Mouse (Mus musculus) right cerebral cortex, postnatal 25 days (tissue): ENCODE measurements around the gene Ldlr.
A peak's percentile ranks its signal among the peaks of the same experiment; 100 is the strongest.
"Not testable (repeated sequence)": the region's sequence is repeated elsewhere in the genome, so short reads cannot be mapped to it uniquely, and the experiment has no call there.

Source experiments
- DNase-seq: peaks from one replicate; pipeline ENCODE4 v3.0.0; 2022

Ldlr gene

GRCm38 (mm10) chr9:21723377-21724146 lies at the start of gene Ldlr:
Ldlr (plus strand) TSS chr9:21723483.
- DNase-seq: peak; percentile 71

DNA sequence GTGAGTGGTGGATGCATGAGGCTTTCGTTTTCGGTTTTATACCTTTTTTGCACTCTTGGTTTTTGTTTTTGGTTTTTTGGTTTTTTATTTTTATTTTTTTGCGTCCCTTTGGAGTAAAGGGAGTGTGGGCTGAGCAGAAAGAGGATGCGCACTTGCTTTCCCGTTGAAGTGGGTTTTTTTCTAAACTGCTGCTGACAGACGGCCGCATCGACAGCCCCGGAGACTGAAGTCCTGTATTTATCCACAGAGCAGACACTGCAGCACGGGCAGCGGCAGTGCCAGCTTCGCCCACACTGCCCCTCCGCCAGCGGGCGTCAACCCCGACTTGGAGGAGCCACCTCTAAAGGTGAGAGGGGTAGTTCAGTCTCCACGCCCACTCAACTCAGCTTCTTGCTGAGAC lies 45.6 kb upstream of the Ldlr start:
- DNase-seq: no peak

- DNase-seq: no peak
Measured at GRCm38 (mm10) chr9:21680448-21680847, 42.8 kb upstream of the Ldlr start.

DNA sequence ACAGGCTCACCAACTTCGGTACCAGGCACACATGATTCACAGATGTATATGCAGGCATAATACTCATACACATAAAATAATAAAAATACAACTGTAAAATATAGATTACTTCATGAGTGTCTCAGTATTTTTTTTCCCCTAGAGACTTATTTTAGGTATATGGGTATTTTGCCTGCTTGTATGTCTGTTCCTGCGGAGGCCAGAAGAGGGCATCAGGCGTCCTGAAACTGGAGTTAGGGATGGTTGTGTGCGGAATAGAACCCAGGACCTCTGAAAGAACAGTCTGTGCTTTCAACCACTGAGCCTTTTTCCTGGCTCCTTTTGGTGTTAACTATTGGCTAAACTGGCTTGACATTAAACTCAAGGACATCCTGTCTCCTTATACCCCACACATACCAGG lies 40.5 kb upstream of the Ldlr start:
- DNase-seq: no peak

- peak; percentile 38 for DNase-seq
Measured at GRCm38 (mm10) chr9:21683897-21684296, 39.4 kb upstream of the Ldlr start.

GRCm38 (mm10) chr9:21688554-21688953 lies 34.7 kb upstream of the Ldlr start:
- DNase-seq: no peak

- no peak for DNase-seq
Measured at GRCm38 (mm10) chr9:21690031-21690430, 33.3 kb upstream of the Ldlr start.

DNA sequence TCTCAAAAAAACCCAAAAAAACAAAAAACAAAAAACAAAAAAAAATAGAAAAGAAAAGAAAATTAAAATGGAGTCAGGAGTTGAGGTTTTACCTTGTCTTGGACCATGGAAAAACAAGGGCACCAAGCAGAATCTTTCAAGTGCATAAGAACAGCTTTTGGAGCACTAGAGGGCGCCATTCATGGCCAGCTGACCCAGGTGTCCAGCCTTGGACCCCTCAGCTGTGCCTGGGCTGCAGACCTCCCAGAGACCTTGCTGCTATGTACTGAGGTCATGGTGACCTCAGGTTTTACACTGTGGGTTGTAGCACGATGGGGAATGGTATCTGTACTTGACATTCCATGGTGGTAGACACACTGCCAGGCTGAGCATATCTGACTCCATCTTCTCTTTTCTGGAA lies 31.4 kb upstream of the Ldlr start:
- DNase-seq: no peak

- no peak for DNase-seq
Measured at GRCm38 (mm10) chr9:21692491-21692890, 30.8 kb upstream of the Ldlr start.

DNA sequence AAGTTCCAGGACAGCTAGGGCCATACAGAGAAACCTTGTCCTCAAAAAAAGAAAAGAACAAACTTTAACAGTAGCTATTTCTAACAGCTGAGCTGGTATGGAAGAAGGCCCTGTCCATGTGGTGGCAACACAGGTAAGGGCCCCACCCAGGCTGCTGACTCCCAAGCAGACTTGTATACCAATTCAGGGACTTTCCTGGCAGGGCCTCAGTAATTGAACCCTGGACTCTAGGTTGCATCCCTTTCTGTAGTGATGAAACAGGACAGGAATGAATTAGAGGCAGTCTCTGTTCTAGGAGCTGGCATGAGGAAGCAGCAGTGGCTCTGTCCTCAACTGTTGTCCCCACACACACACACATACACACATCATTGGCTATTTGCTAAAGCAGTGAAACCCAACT lies 29.2 kb upstream of the Ldlr start:
- no peak for DNase-seq

DNA sequence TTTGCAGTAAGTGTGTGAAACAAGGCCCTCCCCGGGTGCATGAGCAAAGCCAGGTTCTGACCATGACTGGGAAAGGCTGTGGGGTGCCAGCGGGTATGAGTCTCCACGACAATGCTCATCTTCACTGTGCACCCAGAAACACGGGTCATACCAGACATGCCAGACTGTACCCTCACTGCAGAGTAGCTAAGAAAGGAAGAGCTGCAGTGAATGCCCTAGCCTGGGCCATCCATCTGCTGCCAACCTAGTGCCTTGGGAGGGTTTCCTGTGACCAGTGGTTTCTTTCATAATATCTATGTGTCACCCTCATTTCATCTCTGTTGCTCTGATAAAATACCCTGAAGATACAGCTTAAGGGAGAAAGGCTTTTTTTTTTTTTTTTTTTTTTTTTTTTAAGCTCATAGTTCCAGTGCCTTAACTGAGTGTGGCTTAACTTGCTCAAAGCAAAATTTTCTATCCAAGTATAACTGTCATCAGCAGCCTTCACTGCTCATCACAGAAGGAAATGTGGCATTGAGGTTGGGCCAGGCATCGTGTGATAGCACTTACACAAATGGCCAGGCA lies 28.0 kb upstream of the Ldlr start:
- no peak for DNase-seq

GRCm38 (mm10) chr9:21697121-21697520 lies 26.2 kb upstream of the Ldlr start:
- DNase-seq: no peak

GRCm38 (mm10) chr9:21699280-21699679 lies 24.0 kb upstream of the Ldlr start:
- DNase-seq: not testable (repeated sequence)

DNA sequence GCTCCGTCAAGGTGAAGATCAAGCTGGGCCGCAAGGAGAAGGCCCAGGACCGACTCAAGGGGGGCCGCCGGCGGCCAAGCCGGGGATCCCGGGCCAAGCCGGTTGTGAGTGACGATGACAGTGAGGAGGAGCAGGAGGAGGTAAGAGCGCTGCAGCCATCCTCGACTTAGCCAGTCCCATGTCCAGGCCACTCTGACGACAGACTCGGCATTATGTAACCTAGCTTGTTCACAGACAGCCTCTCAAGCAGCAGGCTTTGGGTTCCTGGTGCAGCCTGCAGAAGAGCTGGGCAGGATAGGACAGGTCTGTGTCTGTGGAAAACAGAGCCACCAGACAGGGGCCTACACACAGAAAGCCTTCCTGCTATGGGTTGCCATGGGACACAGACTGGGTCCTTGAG lies 22.2 kb upstream of the Ldlr start:
- DNase-seq: no peak

DNA sequence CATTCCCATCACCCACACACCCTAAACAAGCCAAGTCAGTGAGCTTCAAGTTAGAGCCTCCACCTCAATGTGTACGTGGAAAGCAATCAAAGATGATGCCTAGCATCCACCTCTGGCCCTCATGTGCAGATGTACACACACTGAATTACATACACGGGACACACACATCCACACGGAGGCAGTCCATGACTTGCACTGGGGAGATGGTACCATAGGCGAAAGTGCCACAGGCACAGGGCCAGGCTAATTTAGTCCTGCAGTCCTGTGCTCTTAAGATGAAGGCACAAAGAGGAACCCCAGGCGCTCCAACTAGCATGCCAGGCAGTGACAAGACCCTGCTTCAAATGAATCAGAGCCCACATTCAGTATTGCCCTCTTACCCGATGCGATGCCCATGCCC lies 19.8 kb upstream of the Ldlr start:
- DNase-seq: no peak

DNA sequence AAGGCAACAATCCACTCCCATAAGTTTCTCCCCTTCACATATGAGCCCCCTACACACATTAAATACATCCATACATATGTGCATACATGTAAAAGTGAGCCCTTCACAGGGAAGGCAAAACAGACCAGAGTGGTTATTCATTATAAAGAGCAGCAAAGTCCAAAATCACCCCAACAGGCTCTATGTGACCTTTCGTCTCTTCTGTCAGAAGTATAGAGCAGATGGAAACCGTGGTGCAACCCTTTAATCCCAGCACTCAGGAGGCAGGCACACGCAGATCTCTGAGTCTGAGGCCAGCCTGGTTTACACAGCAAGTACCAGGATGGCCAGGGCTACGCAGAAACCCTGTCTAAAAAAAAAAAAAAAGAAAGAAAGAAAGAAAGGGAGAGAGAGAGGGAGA lies 17.2 kb upstream of the Ldlr start:
- no peak for DNase-seq

- DNase-seq: no peak
Measured at GRCm38 (mm10) chr9:21706586-21707265, 16.6 kb upstream of the Ldlr start.

- no peak for DNase-seq
Measured at GRCm38 (mm10) chr9:21709340-21709739, 13.9 kb upstream of the Ldlr start.

DNA sequence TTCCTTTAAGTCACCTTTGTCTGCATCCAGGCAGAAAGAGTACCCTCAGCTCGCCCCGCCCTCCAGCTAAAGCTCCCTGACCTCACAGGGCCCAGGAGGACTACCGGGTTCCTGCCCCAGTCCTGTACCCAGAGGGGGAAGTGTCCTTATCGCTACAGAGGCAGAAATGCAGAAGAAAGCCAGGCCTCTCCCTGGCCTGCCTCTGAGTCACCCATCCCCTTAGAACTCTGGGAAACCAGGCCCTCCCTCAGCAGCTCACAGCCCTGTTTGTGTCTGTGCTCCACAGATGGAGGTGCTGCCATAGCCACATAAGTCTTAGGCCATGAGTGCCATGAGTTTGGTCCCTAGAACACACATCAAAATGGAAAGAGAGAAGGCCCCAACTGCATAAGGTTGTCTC lies 8.0 kb upstream of the Ldlr start:
- DNase-seq: no peak

GRCm38 (mm10) chr9:21717015-21717414 lies 6.3 kb upstream of the Ldlr start:
- no peak for DNase-seq

DNA sequence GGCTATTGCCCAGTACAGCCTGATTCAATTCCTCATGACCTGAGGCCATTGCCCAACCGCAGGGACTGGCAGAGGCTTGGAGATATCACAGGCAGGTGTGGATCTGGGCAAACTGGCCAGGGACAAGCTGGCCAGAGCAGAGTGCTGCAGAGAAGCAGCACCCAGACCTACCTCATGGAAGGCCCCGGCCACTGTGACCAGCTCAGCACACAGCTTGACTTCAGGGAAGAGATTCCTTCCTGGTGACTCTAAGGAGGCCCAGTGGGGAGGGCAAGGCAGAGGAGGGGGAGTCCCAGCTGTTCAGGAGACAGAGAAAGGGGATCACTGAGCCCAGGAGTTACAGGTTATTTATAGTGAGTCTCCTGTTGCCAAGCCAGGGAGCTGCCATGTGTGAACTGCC lies 2.2 kb upstream of the Ldlr start:
- DNase-seq: no peak

GRCm38 (mm10) chr9:21724147-21724536 lies 859 bp downstream of the Ldlr start:
- DNase-seq: peak; percentile 90

DNA sequence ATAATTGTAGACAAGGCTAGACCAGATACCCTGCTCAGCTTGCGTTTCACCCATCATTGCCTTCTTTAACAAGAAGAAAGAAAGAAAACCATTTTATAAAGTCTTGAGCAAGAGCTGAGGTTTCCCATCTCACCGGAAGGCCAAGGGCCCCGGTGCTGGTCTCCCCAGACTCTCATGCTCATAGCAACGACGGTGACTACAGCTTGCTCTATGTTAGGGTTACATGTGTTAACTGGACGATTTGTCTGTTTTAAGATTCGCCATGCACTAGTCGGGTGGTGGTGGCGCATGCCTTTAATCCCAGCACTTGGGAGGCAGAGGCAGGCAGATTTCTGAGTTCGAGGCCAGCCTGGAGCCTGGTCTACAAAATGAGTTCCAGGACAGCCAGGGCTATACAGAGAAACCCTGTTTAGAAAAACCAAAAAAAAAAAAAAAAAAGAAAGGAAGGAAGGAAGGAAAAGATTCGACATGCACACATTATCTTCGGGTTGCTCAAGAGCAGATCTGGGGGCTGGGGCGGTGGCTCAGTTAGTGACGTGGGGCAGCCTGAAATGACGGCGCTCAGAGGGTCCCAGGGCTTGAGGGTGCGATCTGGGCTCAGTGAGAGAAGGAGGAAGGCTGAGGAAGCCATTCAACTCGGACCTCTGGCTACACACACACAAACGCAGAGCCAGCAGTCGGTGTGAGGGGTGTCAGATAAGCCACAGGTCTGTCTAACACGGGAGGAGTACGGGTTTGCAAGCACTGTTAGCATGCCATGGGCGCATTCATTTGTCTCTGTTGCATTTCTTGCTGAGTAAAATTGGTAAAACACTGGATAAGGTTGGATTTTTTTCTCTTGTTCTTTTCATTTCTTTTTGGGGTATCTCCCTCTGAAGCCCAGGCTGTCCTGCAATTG lies 2.2 kb downstream of the Ldlr start:
- no peak for DNase-seq
